Mouse (Mus musculus) lung, postnatal 10 days (tissue): ENCODE results near the gene Pinlyp.
"Not testable (repeated sequence)": the region's sequence is repeated elsewhere in the genome, so short reads cannot be mapped to it uniquely, and the experiment has no call there.

Source experiments
- DNase-seq: peaks from one replicate; pipeline ENCODE4 v3.0.0; 2021

Pinlyp gene

GRCm38 (mm10) chr7:24520054-24520453, 25.9 kb downstream of the Pinlyp start:
- DNase-seq = not testable (repeated sequence)

GRCm38 (mm10) chr7:24519130-24519529, 26.8 kb downstream of the Pinlyp start:
- no peak for DNase-seq

GRCm38 (mm10) chr7:24517654-24518053, 28.3 kb downstream of the Pinlyp start:
- peak; percentile 1 for DNase-seq

- no peak for DNase-seq
Observed at GRCm38 (mm10) chr7:24517077-24517476, 28.8 kb downstream of the Pinlyp start.

GRCm38 (mm10) chr7:24516319-24516718, 29.6 kb downstream of the Pinlyp start:
- peak; percentile 37 for DNase-seq

GRCm38 (mm10) chr7:24512355-24512754, 33.6 kb downstream of the Pinlyp start, which contains the start of gene AC161166.1:
AC161166.1 (minus strand) TSS chr7:24512455.
- no peak for DNase-seq

GRCm38 (mm10) chr7:24507726-24508114, 38.2 kb downstream of the Pinlyp start:
- DNase-seq = no peak

GRCm38 (mm10) chr7:24506838-24507725, 38.8 kb downstream of the Pinlyp start, which contains the start of gene Zfp428:
Zfp428 (plus strand) TSS chr7:24507006.
- peak; percentile 92 for DNase-seq

GRCm38 (mm10) chr7:24506476-24506837, 39.5 kb downstream of the Pinlyp start:
- peak; percentile 70 for DNase-seq

- no peak for DNase-seq
Observed at GRCm38 (mm10) chr7:24506065-24506459, 39.9 kb downstream of the Pinlyp start.

GRCm38 (mm10) chr7:24505447-24506064, 40.4 kb downstream of the Pinlyp start:
- DNase-seq = no peak

GRCm38 (mm10) chr7:24504868-24505267, 41.0 kb downstream of the Pinlyp start:
- no peak for DNase-seq

GRCm38 (mm10) chr7:24504004-24504403, 41.9 kb downstream of the Pinlyp start:
- DNase-seq = no peak

GRCm38 (mm10) chr7:24501492-24501891, 44.4 kb downstream of the Pinlyp start:
- peak; percentile 41 for DNase-seq

GRCm38 (mm10) chr7:24500929-24501328, 45.0 kb downstream of the Pinlyp start:
- peak; percentile 51 for DNase-seq

- no peak for DNase-seq
Observed at GRCm38 (mm10) chr7:24499856-24500577, 45.9 kb downstream of the Pinlyp start.
